Mouse (Mus musculus): ENCODE measurements around the gene Lypd6b.

Gene Lypd6b

DNA sequence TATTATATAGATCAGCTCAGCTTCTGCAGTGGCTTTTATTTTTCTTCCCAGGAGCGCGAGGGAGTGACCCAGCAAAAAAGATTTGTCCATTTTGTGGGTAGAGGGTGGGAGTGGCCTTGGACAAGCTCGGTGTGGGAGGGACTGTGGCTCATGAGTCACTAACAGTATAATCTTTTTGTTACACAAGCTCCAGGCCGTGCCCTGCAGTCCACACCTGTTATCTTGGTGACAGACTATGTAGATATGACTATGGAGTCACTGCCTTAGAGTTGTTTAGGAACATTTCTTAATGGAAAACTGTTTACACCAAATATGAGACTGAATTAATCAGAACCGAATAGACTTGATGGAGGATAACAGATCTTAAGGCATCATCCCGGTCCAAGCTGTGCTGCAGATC is 26.5 kb downstream of the Lypd6b start:
- in situ Hi-C loops (cut with MboI; ENCODE audit: unreplicated experiment in 2 of 2) = no loop called here

- in situ Hi-C loops (cut with MboI; ENCODE audit: unreplicated experiment in 2 of 2) = no loop called here
Observed at GRCm38 (mm10) chr2:49815696-49816320, 28.3 kb downstream of the Lypd6b start.

DNA sequence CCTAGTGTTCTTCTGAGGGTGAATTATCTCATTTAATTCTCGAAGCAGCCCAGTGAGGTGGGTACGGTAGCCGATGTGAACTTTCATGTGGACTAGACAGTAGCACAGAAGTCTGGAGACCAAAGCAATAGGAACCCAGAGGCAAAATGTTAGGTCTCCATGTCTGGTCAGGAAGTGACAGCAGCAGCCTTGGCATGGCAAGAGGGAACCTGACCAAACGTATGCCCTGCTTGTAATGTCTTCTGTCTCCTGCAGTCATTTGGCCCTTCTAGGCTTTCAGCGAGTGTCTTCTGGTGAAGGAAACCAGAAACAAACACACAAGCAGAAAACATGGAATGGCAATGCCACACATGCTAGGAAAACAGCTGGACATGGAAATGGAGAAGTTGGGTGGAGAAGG is 29.1 kb downstream of the Lypd6b start:
- in situ Hi-C loops (cut with MboI; ENCODE audit: unreplicated experiment in 2 of 2) = no loop called here

- in situ Hi-C loops (cut with MboI; ENCODE audit: unreplicated experiment in 2 of 2) = no loop called here
Observed at GRCm38 (mm10) chr2:49817151-49817550, 29.7 kb downstream of the Lypd6b start.

DNA sequence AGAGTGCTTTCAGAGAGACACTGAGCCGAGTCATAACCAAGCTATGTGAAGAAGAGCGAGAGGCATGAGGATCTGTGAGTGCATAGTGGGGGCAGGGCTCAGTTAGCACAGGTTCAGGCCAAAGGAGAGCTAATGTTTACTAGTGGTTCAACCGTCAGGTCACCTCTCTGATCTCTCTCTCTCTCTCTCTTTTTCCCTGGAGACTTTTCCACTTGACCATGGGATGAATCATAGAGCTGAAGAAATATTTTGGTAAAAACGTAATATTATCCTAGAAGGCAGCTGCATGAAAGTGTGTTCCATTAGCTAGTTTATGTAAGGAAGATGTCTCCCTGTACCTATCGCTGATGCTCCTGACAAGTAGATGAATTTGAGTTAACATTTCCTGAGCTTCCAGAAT is 30.6 kb downstream of the Lypd6b start:
- in situ Hi-C loops (cut with MboI; ENCODE audit: unreplicated experiment in 2 of 2) = no loop called here

DNA sequence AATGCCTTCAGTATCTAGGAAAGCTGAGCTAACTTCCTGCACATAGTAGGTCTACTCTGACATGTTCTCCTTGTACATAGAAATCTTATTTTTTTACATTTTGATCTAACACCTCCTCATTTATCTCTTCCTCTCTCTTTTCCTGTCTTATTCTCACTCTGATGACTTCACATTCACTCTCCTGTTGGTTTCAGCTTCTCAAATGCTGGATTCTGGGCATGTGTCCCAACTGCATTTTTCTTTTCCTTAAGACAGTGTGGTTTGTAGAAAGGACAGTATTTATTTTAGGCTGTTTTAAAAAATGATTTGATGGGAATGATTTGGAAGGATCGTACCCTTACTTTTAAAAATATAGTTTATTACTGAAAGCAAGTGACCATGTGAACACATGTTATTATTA is 34.8 kb downstream of the Lypd6b start:
- in situ Hi-C loops (cut with MboI; ENCODE audit: unreplicated experiment in 2 of 2) = no loop called here

- in situ Hi-C loops (cut with MboI; ENCODE audit: unreplicated experiment in 2 of 2) = no loop called here
Observed at GRCm38 (mm10) chr2:49825588-49825987, 38.1 kb downstream of the Lypd6b start.

GRCm38 (mm10) chr2:49827756-49828155 is 40.3 kb downstream of the Lypd6b start:
- in situ Hi-C loops (cut with MboI; ENCODE audit: unreplicated experiment in 2 of 2) = no loop called here

GRCm38 (mm10) chr2:49830369-49830768 is 42.9 kb downstream of the Lypd6b start:
- in situ Hi-C loops (cut with MboI; ENCODE audit: unreplicated experiment in 2 of 2) = no loop called here

GRCm38 (mm10) chr2:49832277-49832803 is 44.9 kb downstream of the Lypd6b start:
- in situ Hi-C loops (cut with MboI; ENCODE audit: unreplicated experiment in 2 of 2) = no loop called here

- in situ Hi-C loops (cut with MboI; ENCODE audit: unreplicated experiment in 2 of 2) = no loop called here
Observed at GRCm38 (mm10) chr2:49837454-49838059, 50.1 kb downstream of the Lypd6b start.

GRCm38 (mm10) chr2:49838611-49839010 is 51.1 kb downstream of the Lypd6b start:
- in situ Hi-C loops (cut with MboI; ENCODE audit: unreplicated experiment in 2 of 2) = no loop called here

DNA sequence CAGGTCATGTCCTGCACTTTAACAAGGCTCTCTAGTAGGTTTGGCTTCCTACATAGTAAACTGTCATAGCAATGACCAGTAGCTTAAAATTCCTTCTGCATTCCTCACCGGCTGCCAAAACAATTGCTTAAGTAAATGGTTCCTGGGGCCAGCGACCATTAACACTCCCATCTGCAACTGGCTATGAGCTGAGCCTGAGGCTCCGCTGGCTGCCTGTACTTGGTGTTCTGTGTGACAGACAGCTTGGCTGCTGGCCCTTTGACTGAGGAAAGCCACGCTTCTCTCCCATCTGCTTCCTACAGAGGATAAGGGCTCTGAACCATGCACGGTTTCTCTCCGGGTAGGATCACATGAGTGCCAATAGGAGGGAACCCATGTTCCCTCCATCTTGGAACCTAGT is 53.1 kb downstream of the Lypd6b start:
- in situ Hi-C loops (cut with MboI; ENCODE audit: unreplicated experiment in 2 of 2) = no loop called here

DNA sequence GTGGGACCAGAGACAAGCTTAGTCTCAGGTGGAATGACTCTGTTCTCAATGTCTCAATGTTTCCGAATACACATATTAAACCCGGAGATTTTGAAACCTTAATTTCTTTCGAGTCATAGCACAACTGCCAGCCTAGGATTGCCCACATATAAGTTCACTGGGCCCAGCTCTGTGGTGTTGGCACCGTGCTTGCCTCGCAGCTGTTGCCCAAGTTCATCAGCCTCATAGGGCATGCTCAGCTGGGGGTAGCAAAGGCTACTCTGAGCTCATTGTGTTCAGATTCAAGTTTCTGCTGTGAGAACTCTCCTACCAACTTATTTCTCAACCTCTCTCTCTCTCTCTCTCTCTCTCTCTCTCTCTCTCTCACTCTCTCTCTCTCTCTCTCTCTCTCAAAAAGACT is 53.6 kb downstream of the Lypd6b start:
- in situ Hi-C loops (cut with MboI; ENCODE audit: unreplicated experiment in 2 of 2) = no loop called here

- in situ Hi-C loops (cut with MboI; ENCODE audit: unreplicated experiment in 2 of 2) = no loop called here
Observed at GRCm38 (mm10) chr2:49845104-49845503, 57.6 kb downstream of the Lypd6b start.

GRCm38 (mm10) chr2:49846097-49846496 is 58.6 kb downstream of the Lypd6b start:
- in situ Hi-C loops (cut with MboI; ENCODE audit: unreplicated experiment in 2 of 2) = no loop called here

GRCm38 (mm10) chr2:49846880-49847279 is 59.4 kb downstream of the Lypd6b start:
- in situ Hi-C loops (cut with MboI; ENCODE audit: unreplicated experiment in 2 of 2) = no loop called here

DNA sequence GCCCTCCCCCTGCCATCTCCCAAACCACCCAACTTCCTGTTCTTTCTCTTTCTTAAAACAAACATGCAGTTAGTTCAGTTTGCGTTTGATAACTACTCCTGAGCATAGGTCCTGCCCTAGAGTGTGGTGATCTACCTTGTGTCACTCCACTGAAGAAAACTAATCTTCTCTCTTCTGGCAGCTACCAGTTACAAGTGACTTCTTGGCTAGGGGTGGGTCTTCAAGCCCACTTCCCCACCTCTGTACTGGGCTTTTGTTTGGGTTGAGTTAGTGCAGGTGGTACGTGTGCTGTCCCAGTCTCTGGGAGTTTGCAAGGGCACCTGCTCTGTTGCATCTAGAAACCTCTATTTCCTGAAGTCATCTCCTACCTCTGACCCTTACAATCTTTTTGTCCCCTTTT is 60.3 kb downstream of the Lypd6b start:
- in situ Hi-C loops (cut with MboI; ENCODE audit: unreplicated experiment in 2 of 2) = no loop called here

GRCm38 (mm10) chr2:49849771-49850170 is 62.3 kb downstream of the Lypd6b start:
- in situ Hi-C loops (cut with MboI; ENCODE audit: unreplicated experiment in 2 of 2) = no loop called here

DNA sequence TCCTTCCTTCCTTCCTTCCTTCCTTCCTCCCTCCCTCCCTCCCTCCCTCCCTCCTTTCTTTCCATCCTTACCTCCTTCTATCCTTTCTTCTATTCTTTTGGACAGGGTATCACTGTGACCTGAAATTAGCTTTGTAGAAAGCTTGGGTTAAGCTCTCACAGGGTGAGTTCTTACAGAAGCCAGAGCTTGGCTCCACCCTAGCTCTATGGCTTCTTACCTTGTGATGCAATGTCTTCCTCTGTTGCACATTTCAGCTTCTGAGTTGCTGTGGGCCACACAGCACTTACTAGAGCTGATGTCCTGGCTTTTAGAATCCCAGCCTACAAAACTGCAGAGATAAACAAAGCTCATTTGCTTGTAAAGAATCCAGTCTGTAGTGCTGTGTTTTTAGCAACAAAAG is 64.5 kb downstream of the Lypd6b start:
- in situ Hi-C loops (cut with MboI; ENCODE audit: unreplicated experiment in 2 of 2) = no loop called here

GRCm38 (mm10) chr2:49856161-49856564 is 68.7 kb downstream of the Lypd6b start:
- in situ Hi-C loops (cut with MboI; ENCODE audit: unreplicated experiment in 2 of 2) = no loop called here

GRCm38 (mm10) chr2:49856584-49856983 is 69.1 kb downstream of the Lypd6b start:
- in situ Hi-C loops (cut with MboI; ENCODE audit: unreplicated experiment in 2 of 2) = no loop called here

All from v-Abl transformed pro-B cells (cell line).